Comparison of ENCODE assay signal across 15 mouse cellular contexts in the genomic region with DNA sequence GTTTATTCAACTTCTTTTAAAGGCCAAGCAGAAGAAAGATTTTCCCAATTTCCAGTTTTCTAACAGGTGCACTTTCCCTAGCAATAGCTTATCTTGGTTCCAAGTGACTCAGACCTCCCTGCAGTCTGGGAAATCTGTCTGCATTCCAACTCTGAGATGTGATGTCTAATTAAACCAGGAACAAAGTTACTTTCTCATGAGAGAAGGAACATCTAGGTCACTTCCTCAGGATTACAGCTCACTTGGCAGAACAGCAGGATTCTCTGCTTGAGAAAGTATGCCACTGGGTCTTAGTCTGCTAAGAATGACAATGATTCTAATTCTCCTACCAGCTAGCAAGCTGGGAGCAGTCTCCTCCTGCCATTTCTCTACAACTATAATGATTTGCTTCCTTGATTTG. TPM values are rescaled to one million over a fixed set of nuclear protein-coding genes. Genes with fewer than 3 reads are reported as not detected.
DNase-seq lines count a peak whose midpoint lies in the region.
"Had no signal": no experiment of that assay in that cellular context is flagged by ENCODE, and none has a peak within 500 bp of the region (broad histone marks: within the 10 kb centered on the region; RNA-seq: fewer than 3 reads in every experiment).

No protein-coding gene starts in this region.

- DNase-seq in frontal cortex, adult 2 months (ENCODE audit: extremely low spot score in 1 of 2, low spot score in 1 of 2) = peak; percentile 21 to 61
- DNase-seq in frontal cortex, postnatal 25 days (ENCODE audit: low spot score in 2 of 2) = no peak
- peak; percentile 1 for DNase-seq in left cerebral cortex, adult 11 months (ENCODE audit: low spot score)
- DNase-seq in left cerebral cortex, postnatal 4 days = no peak
- peak; percentile 0 for DNase-seq in R1 (ENCODE audit: low read depth, low spot score)
- peak; percentile 9 for DNase-seq in right cerebral cortex, postnatal 25 days
- DNase-seq in kidney, adult 8-10 months = no peak
- DNase-seq in ovary, adult 18-20 months (ENCODE audit: low spot score) = no peak
- DNase-seq: adrenal gland, adult 8-10 months; gastrocnemius, adult 2 months; thymus, adult 2 months had no signal

- intact Hi-C loops in left cerebral cortex, postnatal 4 days (cut with DNase I) = no loop called here

RNA-seq across cellular contexts. Expression of a gene that starts 9.4 kb away (rescaled TPM):
- not detected in 2 replicates for polyA plus RNA-seq in frontal cortex, adult 2 months (2012; rRNA removed)
- total RNA-seq in left cerebral cortex, postnatal 4 days (2021) = not detected
- total RNA-seq: adrenal gland, adult 8-10 months; common myeloid progenitor, adult 5-6 weeks; gastrocnemius, adult 2 months; layer of hippocampus, postnatal 25 days; liver, adult 2 months had no signal
- polyA plus RNA-seq: kidney, postnatal 0 days; liver, adult 2 months had no signal

RNA-seq across cellular contexts. Expression of a gene that starts 30.6 kb away (rescaled TPM):
- 0.71 and 0.96 TPM in 2 replicates for polyA plus RNA-seq in frontal cortex, adult 2 months (2012; rRNA removed)
- total RNA-seq in left cerebral cortex, postnatal 4 days (2021) = under 1 TPM; 0.68 to 0.72 TPM

RNA-seq across cellular contexts. Expression of a gene that starts 30.8 kb away (rescaled TPM):
- polyA plus RNA-seq in frontal cortex, adult 2 months (2012; rRNA removed) = 1.3 and 1.6 TPM in 2 replicates
- 1 to 10 TPM; 1.3 to 1.6 TPM for total RNA-seq in left cerebral cortex, postnatal 4 days (2021)

RNA-seq across cellular contexts. Expression of a gene that starts 58.5 kb away (rescaled TPM):
- not detected in 2 replicates for polyA plus RNA-seq in frontal cortex, adult 2 months (2012; rRNA removed)
- total RNA-seq in left cerebral cortex, postnatal 4 days (2021) = not detected
- total RNA-seq: layer of hippocampus, postnatal 25 days had no signal

Comparison
In these comparisons a context has a peak if more than half of its experiments do, and no peak if none do; other contexts are left out.
1. DNase-seq: peak in frontal cortex, adult 2 months (2 of 2), left cerebral cortex, adult 11 months (single experiment), R1 (single experiment) and right cerebral cortex, postnatal 25 days (single experiment); none in frontal cortex, postnatal 25 days (0 of 2), left cerebral cortex, postnatal 4 days (single experiment), kidney, adult 8-10 months (0 of 2) and ovary, adult 18-20 months (single experiment).